ENCODE assay signal across 11 mouse cellular contexts in the genomic region with DNA sequence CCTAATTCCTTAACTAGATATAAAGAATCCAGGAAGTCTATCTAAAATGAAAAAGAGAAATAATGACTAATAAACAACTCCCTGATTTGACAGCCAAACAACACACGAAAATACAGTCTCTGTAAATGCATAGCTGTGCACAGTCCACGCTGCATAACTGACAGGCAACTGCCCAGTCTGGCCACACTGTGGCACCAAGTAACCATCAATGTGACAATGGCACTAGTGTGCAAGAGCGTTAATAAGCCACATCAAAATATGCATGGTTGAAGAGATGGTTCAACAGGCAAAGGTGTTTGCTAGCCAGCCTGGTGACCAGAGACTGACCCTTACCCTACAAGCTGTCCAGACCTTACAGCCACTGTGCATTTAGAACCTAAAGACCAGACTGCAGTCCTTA. TPM values are rescaled to one million over a fixed set of nuclear protein-coding genes. Genes with fewer than 3 reads are reported as not detected.
DNase-seq lines count a peak whose midpoint lies in the region; ATAC-seq lines count a peak whose summit lies in the region.
"Had no signal": no experiment of that assay in that cellular context is flagged by ENCODE, and none has a peak within 500 bp of the region (broad histone marks: within the 10 kb centered on the region; RNA-seq: fewer than 3 reads in every experiment).

No protein-coding gene starts in this region.

- no peak overlapping the region for H3K4me2 ChIP-seq in hindbrain, embryonic 16.5 days (ENCODE audit: low read length)
- no peak overlapping the region for H3K4me2 ChIP-seq in hindbrain, embryonic 13.5 days

- H3K9ac ChIP-seq in hindbrain, embryonic 16.5 days (ENCODE audit: low read depth, low read length), result no peak overlapping the region
- H3K9ac ChIP-seq in hindbrain, embryonic 13.5 days, result no peak overlapping the region

- peaks cover 34% of the 10 kb centered on the region for H3K36me3 ChIP-seq in hindbrain, embryonic 16.5 days (ENCODE audit: control insufficient read depth, insufficient read depth, low read length)
- peaks cover 83% of the 10 kb centered on the region for H3K36me3 ChIP-seq in hindbrain, embryonic 13.5 days

- no peak overlapping the region for H3K27ac ChIP-seq in hindbrain, embryonic 16.5 days (ENCODE audit: low read depth, low read length)
- no peak overlapping the region for H3K27ac ChIP-seq in hindbrain, embryonic 13.5 days
- H3K27ac ChIP-seq: limb, embryonic 10.5 days had no signal

- H3K4me1 ChIP-seq in hindbrain, embryonic 16.5 days (ENCODE audit: control insufficient read depth, insufficient read depth, low read depth, low read length), result no peaks in the 10 kb centered on the region
- H3K4me1 ChIP-seq in hindbrain, embryonic 13.5 days (replicated peaks), result no peaks in the 10 kb centered on the region
- H3K4me1 ChIP-seq: limb, embryonic 10.5 days had no signal

- no peak overlapping the region for H3K4me3 ChIP-seq in hindbrain, embryonic 16.5 days (ENCODE audit: low read length)
- no peak overlapping the region for H3K4me3 ChIP-seq in hindbrain, embryonic 13.5 days
- H3K4me3 ChIP-seq: limb, embryonic 10.5 days; myocyte had no signal

- DNase-seq in adrenal gland, postnatal 10 days, result peak; percentile 29
- no peak for DNase-seq in adrenal gland, adult 8-10 months
- DNase-seq in MN1 (ENCODE audit: low spot score), result peak; percentile 47
- peak; percentile 38 for DNase-seq in lung, postnatal 10 days
- no peak for DNase-seq in spleen, postnatal 36 days (ENCODE audit: low spot score in 2 of 2)
- no peak for DNase-seq in urinary bladder, postnatal 4 days (ENCODE audit: low spot score in 2 of 2)
- DNase-seq: heart, postnatal 36 days had no signal

- no peaks in the 10 kb centered on the region for H3K9me3 ChIP-seq in hindbrain, embryonic 16.5 days (ENCODE audit: control insufficient read depth, low read length)
- H3K9me3 ChIP-seq in hindbrain, embryonic 13.5 days, result no peaks in the 10 kb centered on the region
- H3K9me3 ChIP-seq: limb, embryonic 10.5 days had no signal

- WGBS in hindbrain, embryonic 16.5 days, result 86% methylated on average over 3 of the region's 3 CpGs
- 91% methylated on average over 3 of the region's 3 CpGs for WGBS in hindbrain, embryonic 13.5 days

- no peaks in the 10 kb centered on the region for H3K27me3 ChIP-seq in hindbrain, embryonic 16.5 days (replicated peaks; ENCODE audit: control insufficient read depth, insufficient read depth, low read length)
- H3K27me3 ChIP-seq in hindbrain, embryonic 13.5 days, result no peaks in the 10 kb centered on the region

- ATAC-seq in hindbrain, embryonic 16.5 days, result peak; percentile 76; the same call in 1 of the 2 replicates
- ATAC-seq in hindbrain, embryonic 13.5 days (ENCODE audit: low FRiP score), result no peak

RNA-seq across cellular contexts. Expression of a gene that starts 17.6 kb away (rescaled TPM):
- 10 to 100 TPM; 45.6 to 52.6 TPM for total RNA-seq in adrenal gland, postnatal 10 days (2021)
- total RNA-seq in adrenal gland, adult 8-10 months (2022), result 10 to 100 TPM; 58.4 to 68.5 (median 65.9) TPM
- polyA plus RNA-seq in hindbrain, embryonic 16.5 days (2015; fragmentation: Nextera tagmentation; extraction: Ambion mirVana), result 23.9 and 28.6 TPM in 2 replicates
- 28.8 and 29.3 TPM in 2 replicates for polyA plus RNA-seq in hindbrain, embryonic 13.5 days (2015; fragmentation: Nextera tagmentation; extraction: Ambion mirVana)

RNA-seq across cellular contexts. Expression of a gene that starts 41.1 kb away (rescaled TPM):
- 1 to 10 TPM; 2.6 to 3.2 TPM for total RNA-seq in adrenal gland, postnatal 10 days (2021)
- total RNA-seq in adrenal gland, adult 8-10 months (2022), result 1 to 10 TPM; 3.4 to 6.8 (median 4.9) TPM
- 4.3 and 5.0 TPM in 2 replicates for polyA plus RNA-seq in hindbrain, embryonic 16.5 days (2015; fragmentation: Nextera tagmentation; extraction: Ambion mirVana)
- polyA plus RNA-seq in hindbrain, embryonic 13.5 days (2015; fragmentation: Nextera tagmentation; extraction: Ambion mirVana), result 2.8 and 3.0 TPM in 2 replicates

Comparison
In these comparisons a context has a peak if more than half of its experiments do, and no peak if none do; other contexts are left out.
1. DNase-seq: peak in adrenal gland, postnatal 10 days (single experiment), MN1 (single experiment) and lung, postnatal 10 days (single experiment); none in adrenal gland, adult 8-10 months (single experiment), spleen, postnatal 36 days (0 of 2) and urinary bladder, postnatal 4 days (0 of 2).